Mouse (Mus musculus): ENCODE results near the gene Olfr747.
A peak's percentile ranks its signal among the peaks of the same experiment; 100 is the strongest.
"Not testable (repeated sequence)": the region's sequence is repeated elsewhere in the genome, so short reads cannot be mapped to it uniquely, and the experiment has no call there.

The Olfr747 gene

DNA sequence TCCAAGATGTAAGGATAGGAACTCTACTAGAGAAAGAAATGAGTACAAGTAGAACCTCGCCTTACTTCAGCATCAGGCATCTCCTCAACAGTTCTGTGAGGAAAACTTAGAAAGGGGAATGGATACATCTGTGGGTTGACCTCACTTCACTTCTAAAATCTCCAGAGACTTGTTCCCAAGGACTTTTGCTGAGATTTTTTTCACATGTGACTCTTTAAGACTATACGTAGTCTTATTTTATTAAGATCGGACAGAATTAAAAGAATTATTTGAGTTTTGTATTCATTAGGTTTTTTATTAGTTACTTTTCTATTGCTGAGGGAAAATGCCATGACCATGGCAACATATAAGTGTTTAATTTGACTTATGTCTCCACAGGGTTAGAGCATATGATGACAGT is at the start of gene Olfr747:
Gene Olfr747 (minus strand): TSS at position 101 of the 400 bp plus-strand sequence.
- no peak for DNase-seq (ENCODE audit: low spot score)

DNA sequence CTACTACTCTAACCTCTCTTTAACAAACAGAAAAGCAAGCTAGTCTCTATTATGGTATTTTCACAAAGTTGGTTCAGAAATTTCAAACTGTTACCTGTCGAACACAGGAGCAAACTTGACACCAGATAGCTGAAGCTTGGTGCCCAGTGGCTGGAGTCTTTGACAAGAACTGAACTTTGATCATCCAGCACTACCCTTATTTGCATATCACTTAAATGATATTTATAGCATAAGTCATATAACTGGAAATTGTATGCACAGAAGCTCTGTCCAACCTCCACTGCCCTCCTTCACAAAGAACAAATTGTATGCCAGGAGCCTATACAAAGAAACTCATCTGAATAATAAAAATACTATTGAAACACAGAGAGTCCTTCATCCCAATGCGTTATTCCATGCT is 48.6 kb upstream of the Olfr747 start:
- no peak for DNase-seq (ENCODE audit: low spot score)

DNA sequence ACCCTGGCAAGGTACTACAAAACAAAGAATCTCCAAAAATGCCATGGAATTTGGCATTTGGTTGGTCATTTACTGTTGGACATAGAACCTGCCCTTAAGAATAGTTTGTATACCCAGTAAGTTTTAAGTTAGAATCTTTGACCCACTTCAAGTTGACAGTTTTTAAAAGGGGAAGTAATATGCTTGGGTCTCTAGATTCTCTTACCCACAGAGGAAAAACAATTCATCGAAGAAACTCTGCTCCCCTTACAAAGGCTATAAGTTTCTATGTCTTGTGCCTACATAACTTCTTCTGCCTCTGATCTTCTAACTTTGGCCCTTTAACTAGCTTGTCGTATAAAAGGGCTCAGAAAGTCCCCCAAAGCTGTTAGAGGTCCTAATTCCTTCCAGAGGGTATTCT is 47.3 kb upstream of the Olfr747 start:
- DNase-seq (ENCODE audit: low spot score): no peak

DNA sequence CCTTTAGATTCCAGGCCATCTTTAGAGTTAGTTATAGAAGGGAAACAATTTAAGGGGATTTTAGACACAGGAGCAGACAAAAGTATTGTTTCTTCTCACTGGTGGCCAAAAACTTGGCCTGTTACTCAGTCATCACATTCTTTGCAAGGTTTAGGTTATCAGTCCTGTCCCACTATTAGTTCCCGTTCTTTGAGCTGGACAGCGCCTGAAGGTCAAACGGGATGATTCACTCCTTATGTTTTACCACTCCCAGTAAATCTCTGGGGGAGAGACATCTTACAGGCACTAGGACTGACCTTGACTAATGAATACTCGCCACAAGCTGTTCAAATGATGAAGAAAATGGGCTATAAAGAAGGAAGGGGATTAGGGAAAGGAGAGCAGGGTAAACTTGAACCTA is 29.4 kb upstream of the Olfr747 start:
- not testable (repeated sequence) for DNase-seq (ENCODE audit: low spot score)

DNA sequence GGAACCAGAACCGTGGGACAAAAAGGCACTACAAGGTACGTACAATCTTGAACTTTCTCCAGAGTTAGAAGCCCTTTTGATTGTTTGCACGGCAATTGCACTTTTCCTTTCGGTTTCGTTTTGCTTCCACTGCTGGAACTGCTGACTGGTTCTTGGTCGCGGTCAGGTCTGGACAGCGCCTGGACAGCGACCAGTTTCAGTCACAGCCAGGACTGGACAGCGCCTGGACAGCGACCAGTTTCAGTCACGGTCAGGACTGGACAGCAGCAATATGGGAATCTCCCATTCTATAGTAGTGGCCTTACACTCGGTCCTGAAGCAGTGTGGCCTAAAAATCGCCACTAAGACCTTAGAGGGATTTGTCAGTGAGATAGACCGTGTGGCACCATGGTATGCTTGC is 26.9 kb upstream of the Olfr747 start:
- peak; percentile 5 for DNase-seq (ENCODE audit: low spot score)

DNA sequence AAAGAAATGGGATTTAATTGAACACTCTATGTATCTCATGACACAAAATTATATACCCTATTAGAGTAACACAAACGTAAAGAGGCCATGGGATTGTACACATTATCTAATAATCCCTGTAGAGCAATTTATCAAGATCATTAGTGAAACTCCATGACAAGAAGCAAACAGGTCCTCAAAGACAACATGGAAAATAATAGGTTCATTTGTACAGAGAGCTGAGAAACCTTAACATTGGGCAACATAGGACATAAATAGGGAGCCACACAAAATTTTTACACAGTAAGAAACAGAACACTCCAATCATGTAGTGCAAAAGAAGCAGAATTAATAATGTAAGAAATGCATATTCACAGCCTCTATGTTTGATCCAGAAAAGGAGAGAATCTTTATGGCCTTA is 14.1 kb upstream of the Olfr747 start, which contains the start of gene Olfr748:
Gene Olfr748 (plus strand): TSS at position 301 of the 400 bp plus-strand sequence.
- no peak for DNase-seq (ENCODE audit: low spot score)

- no peak for DNase-seq (ENCODE audit: low spot score)
Measured at GRCm38 (mm10) chr14:50646783-50647182, 46.2 kb downstream of the Olfr747 start, which contains the start of gene Olfr746. Gene Olfr746, plus strand, starts transcription at chr14:50647083.

DNA sequence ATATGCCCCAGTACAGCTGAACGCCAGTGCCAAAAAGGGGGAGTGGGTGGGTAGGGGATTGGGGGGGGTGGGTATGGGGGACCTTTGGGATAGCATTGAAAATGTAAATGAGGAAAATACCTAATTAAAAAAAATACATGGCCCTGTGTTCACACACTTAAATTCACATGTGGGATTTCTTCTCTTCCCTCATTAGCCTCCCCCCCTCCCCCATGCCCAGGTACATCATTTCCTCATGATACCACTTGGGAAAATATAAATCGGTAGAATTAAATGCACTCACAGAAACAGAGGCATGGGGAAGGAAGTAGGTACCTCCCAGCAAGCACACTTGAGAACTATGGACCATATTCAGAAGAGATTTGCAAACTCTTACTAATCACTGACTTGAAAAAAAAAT is 53.9 kb downstream of the Olfr747 start, which contains the start of gene Olfr745:
Gene Olfr745 (plus strand): TSS at position 301 of the 400 bp plus-strand sequence.
- DNase-seq (ENCODE audit: low spot score): no peak
